Mouse (Mus musculus) cerebellum, adult 9-10 months (tissue): ENCODE data around the gene Xpnpep3.

Experiments
- DNase-seq: peaks from one replicate; pipeline ENCODE4 v3.0.0; 2022

The Xpnpep3 gene

GRCm38 (mm10) chr15:81482966-81483365, 83.0 kb downstream of the Xpnpep3 start:
- no peak for DNase-seq

DNA sequence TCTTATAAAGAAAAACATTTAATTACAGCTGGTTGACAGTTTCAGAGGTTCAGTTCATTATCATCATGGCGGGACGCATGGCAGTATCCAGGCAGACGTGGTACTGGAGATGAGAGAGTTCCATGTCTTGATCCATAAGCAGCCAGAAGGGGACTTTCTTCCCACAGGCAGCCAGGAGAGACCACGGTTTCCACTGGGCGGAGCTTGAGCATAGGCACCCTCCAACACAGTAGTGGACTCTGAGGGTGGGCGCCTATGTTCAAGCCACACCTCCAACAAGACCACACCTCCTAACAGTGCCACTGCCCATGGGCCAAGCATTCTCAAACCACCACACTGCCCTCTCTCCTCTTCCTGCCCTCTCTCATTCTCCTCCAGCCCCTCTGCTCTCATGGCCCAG, 83.8 kb downstream of the Xpnpep3 start:
- no peak for DNase-seq

GRCm38 (mm10) chr15:81485483-81485882, 85.5 kb downstream of the Xpnpep3 start:
- DNase-seq: no peak

DNA sequence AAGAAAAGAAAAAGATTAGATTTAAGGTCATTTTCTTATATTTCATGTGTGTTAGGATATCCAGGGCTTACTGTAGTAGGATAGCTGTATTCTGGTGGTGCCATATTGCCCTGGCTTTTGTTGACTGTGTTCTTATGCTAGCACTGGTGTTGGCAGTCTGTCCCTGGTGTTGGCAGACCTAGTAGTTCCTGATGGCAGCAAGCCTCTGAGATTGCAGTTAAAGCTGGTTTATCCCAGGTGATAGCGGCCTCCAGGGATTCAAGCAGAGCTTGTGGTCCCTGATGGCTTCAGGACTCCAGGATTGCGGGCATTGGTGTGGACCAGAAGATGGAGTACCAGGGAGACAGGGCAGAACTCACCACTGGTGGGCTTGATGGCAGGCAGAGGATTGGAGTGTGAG, 103.5 kb downstream of the Xpnpep3 start:
- DNase-seq: no peak

DNA sequence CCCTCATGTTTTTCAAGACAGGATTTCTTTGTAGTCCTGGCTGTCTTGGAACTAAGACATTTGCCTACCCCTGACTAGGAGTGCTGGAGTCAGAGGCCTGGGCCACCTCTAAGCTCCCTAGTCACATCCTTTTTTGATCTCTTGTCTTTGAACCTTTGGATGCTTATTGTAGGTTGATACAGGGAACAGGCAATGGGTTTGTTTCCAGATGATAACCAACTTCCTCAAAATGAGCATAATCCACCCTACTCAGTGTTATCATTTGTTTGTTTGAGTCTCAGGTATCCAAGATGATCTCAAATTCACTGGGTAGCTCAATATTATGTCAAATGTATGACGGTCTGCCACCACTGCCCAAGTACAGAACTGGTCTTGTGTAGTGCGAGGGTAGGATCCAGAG, 104.1 kb downstream of the Xpnpep3 start:
- no peak for DNase-seq
